15 mouse cellular contexts compared by ENCODE assay signal in the genomic region with DNA sequence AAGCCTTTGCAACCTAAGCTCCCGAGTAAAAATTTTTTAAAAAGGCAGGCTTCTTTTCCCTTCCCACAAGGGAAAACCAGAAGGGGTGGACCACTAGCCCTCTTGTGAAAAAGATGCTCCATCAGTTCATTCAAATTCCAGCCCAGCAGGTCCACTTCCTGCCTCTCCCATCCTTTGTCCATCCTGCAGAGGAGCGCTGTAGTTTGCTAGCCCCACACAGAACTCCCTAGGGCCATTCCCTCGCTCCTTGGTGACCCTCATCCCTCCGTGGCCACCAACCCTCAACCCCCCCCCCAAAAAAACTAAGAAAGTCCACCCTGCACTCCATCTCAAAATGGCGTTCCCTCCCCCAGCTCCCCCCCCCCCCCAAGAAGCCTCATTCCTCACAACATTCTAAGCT.
DNase-seq lines count a peak whose midpoint lies in the region; ATAC-seq and TF ChIP-seq lines count a peak whose summit lies in the region.
"Had no signal": no experiment of that assay in that cellular context is flagged by ENCODE, and none has a peak within 500 bp of the region (broad histone marks: within the 10 kb centered on the region; RNA-seq: fewer than 3 reads in every experiment).

No protein-coding gene starts in this region.

- H3K27ac ChIP-seq in kidney, embryonic 15.5 days: peak overlapping the region; percentile 91
- no peak overlapping the region; the same call in 1 of the 2 replicates for H3K27ac ChIP-seq in kidney, adult 2 months (ENCODE audit: insufficient read depth, low read depth, low read length)
- no peak overlapping the region for H3K27ac ChIP-seq in midbrain, embryonic 11.5 days (ENCODE audit: low read depth, low read length)
- no peak overlapping the region for H3K27ac ChIP-seq in midbrain, postnatal 0 days (ENCODE audit: low read depth, low read length)
- H3K27ac ChIP-seq in stomach, embryonic 16.5 days (ENCODE audit: low read length): peak overlapping the region; percentile 89; the same call in 1 of the 2 replicates
- H3K27ac ChIP-seq: midbrain, embryonic 12.5 days; neural tube, embryonic 12.5 days had no signal

- WGBS in kidney, embryonic 15.5 days: 64% methylated on average over 5 of the region's 5 CpGs
- 64% methylated on average over 5 of the region's 5 CpGs for WGBS in kidney, adult 2 months
- 51% methylated on average over 5 of the region's 5 CpGs for WGBS in midbrain, embryonic 11.5 days
- 46% methylated on average over 5 of the region's 5 CpGs for WGBS in midbrain, postnatal 0 days
- 58% methylated on average over 5 of the region's 5 CpGs for WGBS in stomach, embryonic 16.5 days

- H3K4me1 ChIP-seq in kidney, embryonic 15.5 days: peaks cover 48% of the 10 kb centered on the region
- H3K4me1 ChIP-seq in kidney, adult 2 months (ENCODE audit: control insufficient read depth, insufficient read depth, low read length): peaks cover 13% of the 10 kb centered on the region; the same call in 1 of the 2 replicates
- peaks cover 13% of the 10 kb centered on the region for H3K4me1 ChIP-seq in midbrain, embryonic 11.5 days (ENCODE audit: control insufficient read depth, insufficient read depth, low read length)
- peaks cover 11% of the 10 kb centered on the region; the same call in 1 of the 2 replicates for H3K4me1 ChIP-seq in midbrain, postnatal 0 days (ENCODE audit: insufficient read depth, low read length)
- peaks cover 32% of the 10 kb centered on the region for H3K4me1 ChIP-seq in stomach, embryonic 16.5 days (ENCODE audit: control insufficient read depth, insufficient read depth, low read length)

- no peaks in the 10 kb centered on the region for H3K9me3 ChIP-seq in kidney, embryonic 15.5 days (replicated peaks)
- no peaks in the 10 kb centered on the region for H3K9me3 ChIP-seq in midbrain, embryonic 11.5 days (ENCODE audit: control insufficient read depth, low read length)
- no peaks in the 10 kb centered on the region for H3K9me3 ChIP-seq in midbrain, postnatal 0 days (ENCODE audit: low read length)
- no peaks in the 10 kb centered on the region for H3K9me3 ChIP-seq in stomach, embryonic 16.5 days (replicated peaks; ENCODE audit: control insufficient read depth, low read length)
- H3K9me3 ChIP-seq: embryonic facial prominence, embryonic 12.5 days; midbrain, embryonic 12.5 days; neural tube, embryonic 12.5 days had no signal

- H3K27me3 ChIP-seq in kidney, embryonic 15.5 days: no peaks in the 10 kb centered on the region
- H3K27me3 ChIP-seq in kidney, adult 2 months (replicated peaks; ENCODE audit: control insufficient read depth, insufficient read depth, low read length): no peaks in the 10 kb centered on the region
- no peaks in the 10 kb centered on the region; the same call in 1 of the 2 replicates for H3K27me3 ChIP-seq in midbrain, embryonic 11.5 days (ENCODE audit: control insufficient read depth, insufficient read depth, low read length)
- H3K27me3 ChIP-seq in midbrain, postnatal 0 days (ENCODE audit: insufficient read depth, low read length): peaks cover 3% of the 10 kb centered on the region; the same call in 1 of the 2 replicates
- H3K27me3 ChIP-seq in stomach, embryonic 16.5 days (ENCODE audit: control insufficient read depth, insufficient read depth, low read length): no peaks in the 10 kb centered on the region
- H3K27me3 ChIP-seq: embryonic facial prominence, embryonic 12.5 days; neural tube, embryonic 12.5 days had no signal

- no peak for TF ChIP-seq POLR2A in kidney, adult 2 months (IDR thresholded peaks at IDR 0.05; ENCODE audit: low read depth, low read length)

- no peak overlapping the region for H3K4me2 ChIP-seq in kidney, embryonic 15.5 days
- H3K4me2 ChIP-seq in midbrain, embryonic 11.5 days: no peak overlapping the region
- no peak overlapping the region for H3K4me2 ChIP-seq in midbrain, postnatal 0 days (ENCODE audit: low read depth, low read length, poor library complexity, severe bottlenecking)
- H3K4me2 ChIP-seq in stomach, embryonic 16.5 days (ENCODE audit: low read depth, low read length): no peak overlapping the region
- H3K4me2 ChIP-seq: embryonic facial prominence, embryonic 12.5 days; midbrain, embryonic 12.5 days; neural tube, embryonic 12.5 days had no signal

- TF ChIP-seq CTCF in kidney, adult 2 months (conservative IDR thresholded peaks at IDR 0.05; ENCODE audit: insufficient read depth, insufficient read length, low read depth, low read length): no peak
- no peak for TF ChIP-seq CTCF in midbrain, postnatal 0 days (IDR thresholded peaks at IDR 0.05)

- no peaks in the 10 kb centered on the region for H3K36me3 ChIP-seq in kidney, embryonic 15.5 days
- no peaks in the 10 kb centered on the region for H3K36me3 ChIP-seq in kidney, adult 2 months (ENCODE audit: control insufficient read depth, insufficient read depth, low read length)
- H3K36me3 ChIP-seq in midbrain, embryonic 11.5 days (ENCODE audit: control insufficient read depth, insufficient read depth, low read length): no peaks in the 10 kb centered on the region
- no peaks in the 10 kb centered on the region for H3K36me3 ChIP-seq in midbrain, postnatal 0 days (ENCODE audit: insufficient read depth, low read length)
- H3K36me3 ChIP-seq in stomach, embryonic 16.5 days (ENCODE audit: control insufficient read depth, insufficient read depth, low read length): no peaks in the 10 kb centered on the region
- H3K36me3 ChIP-seq: embryonic facial prominence, embryonic 12.5 days; midbrain, embryonic 12.5 days; neural tube, embryonic 12.5 days had no signal

- no peak overlapping the region for H3K4me3 ChIP-seq in kidney, embryonic 15.5 days (replicated peaks)
- no peak overlapping the region for H3K4me3 ChIP-seq in kidney, adult 2 months (ENCODE audit: insufficient read depth, low read depth, low read length)
- no peak overlapping the region for H3K4me3 ChIP-seq in midbrain, embryonic 11.5 days (ENCODE audit: low read depth, low read length)
- no peak overlapping the region for H3K4me3 ChIP-seq in midbrain, postnatal 0 days (ENCODE audit: low read depth, low read length)
- H3K4me3 ChIP-seq in stomach, embryonic 16.5 days (replicated peaks; ENCODE audit: low read length): no peak overlapping the region
- H3K4me3 ChIP-seq: embryonic facial prominence, embryonic 12.5 days; midbrain, embryonic 12.5 days; neural tube, embryonic 12.5 days had no signal

- no peak for ATAC-seq in kidney, embryonic 15.5 days (replicated peaks; ENCODE audit: low FRiP score)
- ATAC-seq in midbrain, embryonic 11.5 days (ENCODE audit: low FRiP score): no peak
- ATAC-seq in midbrain, postnatal 0 days (ENCODE audit: low FRiP score): no peak
- ATAC-seq in stomach, embryonic 16.5 days (ENCODE audit: insufficient read depth, low FRiP score): no peak
- ATAC-seq: activated CD4-positive, CD25-positive, alpha-beta regulatory T cell, adult 4 months; forebrain, postnatal 0 days had no signal

- DNase-seq in heart, adult 11 months: peak; percentile 93
- no peak for DNase-seq in heart, adult 8-10 months (ENCODE audit: low spot score)
- no peak for DNase-seq in kidney, adult 2 months
- DNase-seq in midbrain, embryonic 11.5 days (ENCODE audit: low spot score, missing footprints): peak; percentile 54
- DNase-seq in midbrain, postnatal 0 days (ENCODE audit: low spot score): no peak
- DNase-seq in left cerebral cortex, adult 9 months (ENCODE audit: low spot score in 2 of 2): no peak
- DNase-seq: B cell, adult 2 months; forebrain, postnatal 0 days; right cerebral cortex, adult 18-20 months had no signal

- H3K9ac ChIP-seq in kidney, embryonic 15.5 days: no peak overlapping the region
- H3K9ac ChIP-seq in midbrain, embryonic 11.5 days (ENCODE audit: low read length): no peak overlapping the region
- no peak overlapping the region for H3K9ac ChIP-seq in midbrain, postnatal 0 days (replicated peaks; ENCODE audit: low read length, poor library complexity, severe bottlenecking)
- no peak overlapping the region for H3K9ac ChIP-seq in stomach, embryonic 16.5 days (ENCODE audit: low read length)
- H3K9ac ChIP-seq: embryonic facial prominence, embryonic 12.5 days; forebrain, postnatal 0 days; midbrain, embryonic 12.5 days; neural tube, embryonic 12.5 days had no signal

Comparison
In these comparisons a context has a peak if more than half of its experiments do, and no peak if none do; other contexts are left out.
1. DNase-seq: peak in heart, adult 11 months (single experiment) and midbrain, embryonic 11.5 days (single experiment); none in heart, adult 8-10 months (single experiment), kidney, adult 2 months (single experiment), midbrain, postnatal 0 days (single experiment) and left cerebral cortex, adult 9 months (0 of 2).
2. H3K27ac ChIP-seq: peak in kidney, embryonic 15.5 days (single experiment) and stomach, embryonic 16.5 days (single experiment); none in kidney, adult 2 months (single experiment), midbrain, embryonic 11.5 days (single experiment) and midbrain, postnatal 0 days (single experiment).